Mouse (Mus musculus) megakaryocyte, embryonic 14.5 days (primary cell): ENCODE data around the gene Tnk2. TPM values are rescaled to one million over a fixed set of nuclear protein-coding genes. Genes with fewer than 3 reads are reported as not detected.

Experiments used
- H3K27me3 ChIP-seq: replicated peaks from 2 replicates; pipeline ENCODE3; 2012; ENCODE audit warnings: inconsistent platforms
- H3K36me3 ChIP-seq: replicated peaks from 2 replicates; pipeline ENCODE3; 2012; ENCODE audit warnings: low read length, inconsistent platforms, mixed read lengths
- H3K4me1 ChIP-seq: 2 replicates; pipeline ENCODE4 v1.6.1; 2012; ENCODE audit warnings: inconsistent platforms
- H3K4me3 ChIP-seq: replicated peaks from 2 replicates; pipeline ENCODE3; 2012; ENCODE audit warnings: moderate library complexity, mild to moderate bottlenecking, inconsistent platforms
- H3K9me3 ChIP-seq: 2 replicates; pipeline ENCODE4 v1.6.1; 2012; ENCODE audit warnings: inconsistent platforms
- FLI1 ChIP-seq: IDR thresholded peaks from 2 replicates; pipeline ENCODE4 v1.6.1; 2012; ENCODE audit warnings: low read length, inconsistent platforms, mixed read lengths
- GATA1 ChIP-seq: IDR thresholded peaks from 3 replicates; pipeline ENCODE4 v1.6.1; 2012; ENCODE audit warnings: mixed read lengths, low read length, inconsistent platforms, borderline replicate concordance
- polyA plus RNA-seq: library from polyadenylated mRNA; stranded (reverse); fragments of >175 nt; gene quantifications from 2 replicates; pipeline ENCODE4 v1.2.3, GENCODE M21; 2012; ENCODE audit warnings: low replicate concordance; ENCODE audit not compliant: insufficient read depth

Tnk2 gene
- polyA plus RNA-seq, 1 experiment = 230 TPM

- H3K36me3 ChIP-seq = peaks cover 63% of the 10 kb centered on the region
Measured at GRCm38 (mm10) chr16:32665851-32666665, 22.4 kb downstream of the Tnk2 start.

GRCm38 (mm10) chr16:32666671-32667551, 23.2 kb downstream of the Tnk2 start:
- TF ChIP-seq FLI1 = no peak
- TF ChIP-seq GATA1 = no peak
- peaks cover 100% of the 10 kb centered on the region for H3K4me1 ChIP-seq
- peak overlapping the region; percentile 89 for H3K4me3 ChIP-seq

More at GRCm38 (mm10) chr16:32665851-32666665, 22.4 kb downstream of the Tnk2 start:
- peaks cover 100% of the 10 kb centered on the region for H3K4me1 ChIP-seq
- no peaks in the 10 kb centered on the region for H3K9me3 ChIP-seq
- peak overlapping the region; percentile 89 for H3K4me3 ChIP-seq
- H3K27me3 ChIP-seq = no peaks in the 10 kb centered on the region
- TF ChIP-seq GATA1 (no peak; the same call in 2 of the 3 replicates), FLI1 (no peak)

GRCm38 (mm10) chr16:32667552-32667872, 23.8 kb downstream of the Tnk2 start:
- Histone ChIP-seq H3K27me3 (no peaks in the 10 kb centered on the region), H3K9me3 (no peaks in the 10 kb centered on the region), H3K36me3 (peaks cover 74% of the 10 kb centered on the region), H3K4me1 (peaks cover 100% of the 10 kb centered on the region), H3K4me3 (no peak overlapping the region)
- TF ChIP-seq FLI1 (no peak), GATA1 (no peak)

More at GRCm38 (mm10) chr16:32666671-32667551, 23.2 kb downstream of the Tnk2 start:
- Histone ChIP-seq H3K36me3 (peaks cover 72% of the 10 kb centered on the region), H3K27me3 (no peaks in the 10 kb centered on the region), H3K9me3 (no peaks in the 10 kb centered on the region)

GRCm38 (mm10) chr16:32668030-32668429, 24.4 kb downstream of the Tnk2 start:
- peaks cover 75% of the 10 kb centered on the region for H3K36me3 ChIP-seq

GRCm38 (mm10) chr16:32668472-32668871, 24.8 kb downstream of the Tnk2 start:
- Histone ChIP-seq H3K9me3 (no peaks in the 10 kb centered on the region), H3K4me1 (peaks cover 99% of the 10 kb centered on the region), H3K4me3 (no peak overlapping the region), H3K36me3 (peaks cover 75% of the 10 kb centered on the region), H3K27me3 (no peaks in the 10 kb centered on the region)
- TF ChIP-seq GATA1 (no peak), FLI1 (no peak)

More at GRCm38 (mm10) chr16:32668030-32668429, 24.4 kb downstream of the Tnk2 start:
- H3K4me3 ChIP-seq = no peak overlapping the region
- no peaks in the 10 kb centered on the region for H3K9me3 ChIP-seq
- no peak for TF ChIP-seq GATA1
- TF ChIP-seq FLI1 = no peak
- no peaks in the 10 kb centered on the region for H3K27me3 ChIP-seq
- peaks cover 100% of the 10 kb centered on the region for H3K4me1 ChIP-seq

- peaks cover 75% of the 10 kb centered on the region for H3K36me3 ChIP-seq
- H3K4me3 ChIP-seq = no peak overlapping the region
- H3K27me3 ChIP-seq = no peaks in the 10 kb centered on the region
- peaks cover 97% of the 10 kb centered on the region for H3K4me1 ChIP-seq
- no peaks in the 10 kb centered on the region for H3K9me3 ChIP-seq
- TF ChIP-seq FLI1 = no peak
- TF ChIP-seq GATA1 = no peak
Measured at GRCm38 (mm10) chr16:32669243-32669642, 25.6 kb downstream of the Tnk2 start.

GRCm38 (mm10) chr16:32670354-32671124, 26.9 kb downstream of the Tnk2 start:
- peaks cover 82% of the 10 kb centered on the region for H3K36me3 ChIP-seq
- H3K4me1 ChIP-seq = peaks cover 97% of the 10 kb centered on the region
- H3K4me3 ChIP-seq = peak overlapping the region; percentile 29
- no peaks in the 10 kb centered on the region for H3K9me3 ChIP-seq
- H3K27me3 ChIP-seq = no peaks in the 10 kb centered on the region
- no peak for TF ChIP-seq GATA1
- TF ChIP-seq FLI1 = no peak

- peaks cover 97% of the 10 kb centered on the region for H3K4me1 ChIP-seq
Measured at GRCm38 (mm10) chr16:32671206-32671887, 27.7 kb downstream of the Tnk2 start.

GRCm38 (mm10) chr16:32672250-32672649, 28.6 kb downstream of the Tnk2 start:
- TF ChIP-seq GATA1 (no peak), FLI1 (no peak)
- peaks cover 99% of the 10 kb centered on the region for H3K36me3 ChIP-seq
- no peak overlapping the region for H3K4me3 ChIP-seq
- H3K4me1 ChIP-seq = peaks cover 97% of the 10 kb centered on the region
- H3K27me3 ChIP-seq = no peaks in the 10 kb centered on the region
- no peaks in the 10 kb centered on the region for H3K9me3 ChIP-seq

More at GRCm38 (mm10) chr16:32671206-32671887, 27.7 kb downstream of the Tnk2 start:
- Histone ChIP-seq H3K27me3 (no peaks in the 10 kb centered on the region), H3K36me3 (peaks cover 91% of the 10 kb centered on the region), H3K9me3 (no peaks in the 10 kb centered on the region), H3K4me3 (no peak overlapping the region)
- TF ChIP-seq GATA1 = no peak
